Mouse (Mus musculus): ENCODE measurements around the gene Arrdc4. TPM values are rescaled to one million over a fixed set of nuclear protein-coding genes. Genes with fewer than 3 reads are reported as not detected.

Gene Arrdc4
- total RNA-seq (2021), result 14.6 and 18.5 TPM in 2 replicates
- long read RNA-seq, transcript Arrdc4-202 (5 exons, 1,129 nt), result minor isoform, 6 of 24 reads
- long read RNA-seq, transcript Arrdc4-201 (8 exons, 3,905 nt), result major isoform, 9 of 24 reads
- long read RNA-seq, partial matches to known transcripts, result 2 of 24 reads
- long read RNA-seq, other reads (novel, unspliced or antisense), result 7 of 24 reads

DNA sequence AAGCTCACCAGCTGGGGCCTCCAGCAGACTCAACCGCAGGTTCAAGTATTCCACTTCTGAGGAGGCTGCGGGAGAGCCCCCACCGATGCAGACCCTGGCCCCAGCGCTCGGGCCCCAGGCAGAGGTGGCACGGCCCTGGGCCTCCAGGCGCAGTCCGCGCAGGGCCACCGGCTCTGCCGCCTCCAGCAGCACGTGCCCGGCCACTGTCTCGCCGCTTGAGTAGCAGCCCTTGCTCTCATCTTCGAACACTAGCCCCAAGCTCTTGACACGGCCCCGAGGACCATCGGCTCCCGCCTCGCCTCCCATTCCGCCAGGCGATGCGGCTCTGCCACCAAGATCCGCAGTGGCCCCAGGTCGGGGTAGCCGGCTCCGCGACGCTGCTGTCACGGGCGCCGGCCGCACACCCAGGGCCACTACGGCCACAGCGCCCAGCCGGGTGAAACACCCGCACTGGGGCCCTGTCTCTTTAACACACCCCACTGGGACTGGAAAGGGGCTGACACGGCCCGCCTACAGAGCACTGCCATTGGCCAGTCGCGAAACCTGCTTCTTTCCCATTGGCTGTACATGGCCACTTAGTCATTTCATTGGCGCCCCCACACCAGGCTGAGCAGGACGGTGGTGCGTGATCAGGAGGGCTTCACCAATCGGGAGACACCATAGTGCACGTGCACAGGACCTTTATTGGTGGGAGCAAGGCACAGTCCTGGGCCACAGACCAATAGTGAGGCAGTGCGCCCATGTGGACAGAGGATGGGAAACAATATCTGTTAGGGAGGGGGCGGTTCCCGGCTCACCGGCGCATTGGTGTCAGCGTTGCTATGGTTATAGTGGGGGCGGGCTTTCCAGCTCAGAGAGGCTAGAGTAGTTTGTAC lies at the start of gene Arrdc4:
Arrdc4 (minus strand) TSS at position 481 of the 875 bp plus-strand sequence.
- peak; percentile 97 for DNase-seq

DNA sequence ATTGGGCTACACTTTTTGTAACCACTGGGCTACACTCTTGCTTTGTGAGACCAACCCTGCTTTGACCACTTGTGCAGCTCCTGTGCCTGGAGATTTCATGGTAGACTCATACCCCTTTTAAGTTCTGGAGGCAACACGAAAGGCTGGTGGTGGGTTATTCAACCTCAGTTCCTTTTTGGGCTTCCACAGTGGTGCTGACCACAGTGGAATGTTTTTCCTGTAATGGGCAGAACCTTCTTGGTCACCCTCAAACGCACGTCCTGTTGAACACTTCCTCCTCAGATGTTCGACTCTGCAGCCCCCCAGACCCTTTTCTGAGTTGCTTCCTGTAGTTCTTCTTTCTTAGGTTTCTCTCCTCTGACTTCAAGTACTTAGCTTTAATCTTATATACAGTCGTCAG lies 46.5 kb upstream of the Arrdc4 start:
- no peak for DNase-seq

DNA sequence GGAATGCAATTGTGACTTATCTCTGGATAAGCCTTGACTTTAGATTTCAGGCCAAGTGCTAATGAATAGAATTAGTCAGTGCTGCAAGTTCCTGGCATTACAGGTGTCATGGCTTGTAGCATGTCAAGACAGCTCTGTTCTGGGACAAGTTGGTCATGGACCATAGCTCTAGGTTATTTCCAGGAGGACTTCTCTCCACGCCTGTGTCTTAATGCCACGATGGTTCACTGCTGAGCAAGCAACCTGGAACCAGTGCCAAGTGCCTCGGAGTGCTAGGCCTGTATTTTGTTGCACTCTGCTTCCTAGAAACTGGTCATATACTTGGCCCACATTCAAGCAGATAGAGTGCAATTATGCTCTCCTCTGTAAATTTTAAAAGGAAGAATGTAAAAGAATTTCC lies 39.7 kb upstream of the Arrdc4 start:
- DNase-seq, result peak; percentile 35

DNA sequence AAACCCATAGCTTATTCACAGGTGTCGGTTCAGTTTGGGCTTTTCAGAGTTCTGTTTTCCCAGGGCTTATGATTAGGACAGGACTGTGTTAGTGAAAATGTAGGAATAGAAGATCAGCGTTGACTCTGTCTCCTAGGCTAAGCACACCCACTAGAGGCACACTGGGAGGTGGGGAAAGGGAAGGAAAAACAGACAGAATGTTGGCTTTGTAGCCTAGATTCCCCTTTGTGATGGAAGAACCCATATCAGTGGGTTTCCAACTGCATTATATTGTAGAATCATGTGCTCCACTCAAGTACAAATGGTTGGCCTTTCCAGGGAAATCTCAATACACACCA lies 22.7 kb upstream of the Arrdc4 start:
- no peak for DNase-seq

DNA sequence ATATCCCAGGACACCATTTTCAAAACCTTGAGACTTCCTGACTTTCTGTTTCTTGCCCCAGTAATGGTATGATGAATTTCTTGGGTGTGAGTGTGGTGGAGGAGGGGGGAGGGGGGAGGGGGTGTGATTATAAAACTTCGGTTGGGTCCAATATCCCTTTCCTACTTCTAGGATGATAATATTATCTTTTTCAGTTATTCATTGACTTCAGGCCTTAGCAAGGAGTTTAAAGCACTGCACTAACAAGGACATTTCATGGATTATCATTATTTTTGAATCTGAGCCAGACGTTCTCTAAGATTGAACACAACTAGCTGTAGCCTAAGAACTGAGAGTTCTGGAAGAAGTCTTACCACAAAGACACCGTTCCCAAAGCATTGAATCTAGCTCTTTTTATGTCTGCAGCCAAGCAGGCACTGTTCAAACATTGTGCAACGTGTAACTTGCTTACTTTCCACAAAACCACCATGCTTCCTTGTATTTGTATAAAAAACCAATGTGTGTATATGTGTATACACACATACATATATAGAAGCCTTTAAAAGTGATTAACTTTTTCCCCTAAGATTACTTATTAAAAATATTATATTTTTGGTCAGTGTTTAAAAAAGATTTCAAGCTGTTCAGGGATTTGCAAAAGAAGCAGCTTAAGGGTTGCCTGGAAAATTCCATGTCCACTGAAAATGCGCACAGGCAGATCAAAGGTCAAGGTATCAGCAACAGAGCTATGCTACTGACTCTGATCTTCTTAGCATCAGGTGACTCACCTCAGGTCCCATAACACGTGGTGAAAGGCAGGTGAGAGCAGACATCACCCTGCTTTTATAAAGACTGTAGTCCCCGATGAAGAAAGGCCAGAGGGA lies 22.1 kb upstream of the Arrdc4 start:
- DNase-seq, result no peak

DNA sequence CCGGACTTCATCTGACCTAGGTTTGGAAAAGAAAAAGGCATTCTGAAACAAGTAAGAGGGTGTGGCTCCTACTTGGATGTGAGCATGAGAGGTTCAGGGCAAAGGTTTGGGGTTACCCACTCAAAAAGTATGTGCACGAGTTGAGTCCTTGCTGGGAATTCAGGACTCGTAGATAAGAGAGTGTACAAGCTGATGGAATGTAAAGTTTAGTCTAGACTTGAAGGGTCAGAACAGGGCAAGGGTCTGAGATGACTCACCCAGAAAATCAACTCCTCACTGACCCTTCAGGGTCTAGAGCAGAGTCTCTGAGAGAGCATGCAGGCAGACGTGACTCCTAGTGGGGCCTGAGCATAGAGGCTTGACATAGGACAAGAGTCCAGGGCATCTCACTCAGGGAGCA lies 16.9 kb upstream of the Arrdc4 start:
- no peak for DNase-seq

DNA sequence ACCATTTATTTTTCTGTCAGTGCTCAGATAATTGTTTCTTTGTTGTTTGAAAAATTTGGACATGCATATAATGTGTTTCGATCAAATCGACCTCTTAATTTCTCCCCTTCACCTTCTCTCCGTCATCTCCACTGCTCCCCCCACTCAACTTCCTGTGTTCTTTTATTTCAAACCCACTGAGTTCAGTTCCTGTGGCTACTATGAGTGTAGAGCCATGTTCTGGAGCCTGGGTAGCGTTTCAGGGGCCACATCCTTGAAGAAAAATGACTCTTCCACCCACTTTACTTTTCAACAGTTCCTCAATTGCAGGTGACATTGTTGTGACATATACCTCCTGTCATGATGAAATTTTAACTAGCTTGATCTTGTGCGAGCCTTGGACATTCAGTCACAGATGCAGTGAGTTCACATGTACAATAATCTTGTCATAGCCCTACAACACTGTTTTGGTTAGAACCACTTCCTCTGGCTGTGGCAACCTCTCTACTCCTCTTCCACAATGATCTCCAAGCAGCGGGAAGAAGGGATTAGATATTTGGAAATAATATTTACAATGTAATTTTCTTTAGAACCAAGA lies 10.2 kb upstream of the Arrdc4 start:
- no peak for DNase-seq

DNA sequence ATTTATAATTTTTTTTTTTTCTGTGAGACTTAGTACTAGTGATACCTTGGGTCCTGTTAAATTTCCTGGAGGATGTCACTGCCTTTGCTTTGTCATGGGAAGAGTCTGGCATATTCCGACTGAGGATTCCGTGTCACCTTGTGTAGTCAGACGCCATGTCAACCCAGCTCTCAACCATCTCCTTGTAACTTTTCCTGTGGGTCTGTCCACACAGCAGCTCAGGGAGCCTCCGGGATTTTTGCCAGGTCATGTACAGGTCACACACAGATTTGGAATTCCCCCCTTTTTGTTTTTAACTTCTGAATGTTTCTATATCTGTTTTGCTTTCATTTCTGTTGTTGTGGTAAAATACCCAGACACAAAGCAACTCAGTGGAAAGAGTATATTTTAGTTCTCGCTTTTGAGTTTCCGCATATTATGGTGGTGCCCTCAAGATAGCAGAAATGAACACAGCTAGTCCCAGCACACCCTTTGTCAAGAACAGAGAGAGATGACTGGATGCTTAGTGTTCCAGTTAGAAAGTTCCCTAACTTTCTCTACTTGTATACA lies 7.7 kb upstream of the Arrdc4 start:
- DNase-seq, result no peak

DNA sequence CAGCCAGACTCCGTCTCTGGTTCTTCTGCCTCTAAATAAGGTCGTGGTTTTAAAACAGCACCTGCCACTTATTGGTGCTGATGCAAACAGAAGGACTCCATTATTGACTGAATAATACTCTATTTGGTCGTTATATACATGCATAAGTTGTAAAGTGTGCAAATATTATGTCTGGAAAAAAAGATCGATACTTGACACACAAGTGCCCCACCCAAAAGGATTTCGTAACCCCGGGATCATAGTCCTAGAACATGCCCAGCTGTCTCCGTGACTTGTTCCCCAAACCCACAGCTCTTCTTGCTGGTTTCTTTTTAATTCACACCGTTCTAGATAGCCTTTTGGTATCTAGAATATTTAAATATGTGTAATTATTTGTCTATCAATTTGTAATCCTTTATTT lies 878 bp upstream of the Arrdc4 start:
- no peak for DNase-seq

DNA sequence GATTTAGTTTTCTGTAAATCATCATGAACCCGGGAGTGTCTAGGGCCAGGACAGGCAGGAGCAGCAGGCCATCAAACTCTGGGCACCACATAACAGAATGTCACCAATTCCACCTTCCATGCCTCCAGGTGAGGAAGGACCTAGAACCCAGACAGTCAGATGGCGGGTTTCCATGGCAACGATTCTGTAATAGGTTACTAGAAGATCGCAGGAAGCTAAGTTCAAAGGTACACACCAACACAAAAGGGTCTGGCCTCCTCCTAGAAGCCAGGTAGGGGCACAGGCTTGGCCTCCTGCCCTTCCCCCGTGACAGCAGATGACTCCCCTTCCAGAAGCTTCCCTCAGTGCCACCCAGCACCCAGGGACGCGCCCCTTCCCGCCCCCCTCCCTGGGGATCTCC lies 680 bp downstream of the Arrdc4 start:
- DNase-seq, result no peak

DNA sequence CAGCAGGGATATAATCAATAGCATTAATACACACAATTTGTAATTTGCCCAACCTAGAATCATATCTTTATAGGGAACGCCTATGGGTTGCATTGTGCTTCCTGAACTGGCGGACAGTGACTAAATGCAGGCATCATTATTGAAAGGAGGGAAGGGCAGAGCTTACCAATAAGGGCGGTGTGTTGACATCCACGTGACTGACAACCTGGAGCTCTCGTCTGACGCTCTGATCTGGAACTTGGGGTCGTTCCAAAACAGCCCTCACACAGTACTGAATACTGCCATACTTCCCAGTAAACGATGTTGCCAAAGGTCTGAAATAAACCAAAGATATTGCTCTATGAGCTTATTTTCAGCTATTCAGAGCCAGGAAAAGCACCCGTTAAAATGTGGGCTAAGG lies 4.4 kb downstream of the Arrdc4 start:
- DNase-seq, result no peak

DNA sequence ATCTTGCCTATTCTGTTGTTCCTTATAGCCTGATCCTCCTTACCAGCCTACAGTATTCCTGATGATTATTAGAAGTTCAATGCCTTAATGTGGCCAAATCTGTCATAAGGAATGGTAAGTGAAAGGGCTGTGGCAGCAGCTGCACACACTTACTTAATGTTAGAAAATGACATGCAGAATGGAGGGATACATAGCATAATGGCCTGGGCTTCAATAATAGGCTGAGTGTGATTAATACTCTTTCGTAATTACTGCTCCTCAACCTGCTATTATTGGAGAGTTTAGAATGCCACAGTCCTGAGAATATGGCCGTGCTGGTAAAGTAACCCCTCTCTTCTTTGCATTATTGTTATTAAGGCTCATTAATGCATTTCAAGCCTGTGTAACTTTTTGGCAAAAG lies 4.8 kb downstream of the Arrdc4 start:
- DNase-seq, result no peak

DNA sequence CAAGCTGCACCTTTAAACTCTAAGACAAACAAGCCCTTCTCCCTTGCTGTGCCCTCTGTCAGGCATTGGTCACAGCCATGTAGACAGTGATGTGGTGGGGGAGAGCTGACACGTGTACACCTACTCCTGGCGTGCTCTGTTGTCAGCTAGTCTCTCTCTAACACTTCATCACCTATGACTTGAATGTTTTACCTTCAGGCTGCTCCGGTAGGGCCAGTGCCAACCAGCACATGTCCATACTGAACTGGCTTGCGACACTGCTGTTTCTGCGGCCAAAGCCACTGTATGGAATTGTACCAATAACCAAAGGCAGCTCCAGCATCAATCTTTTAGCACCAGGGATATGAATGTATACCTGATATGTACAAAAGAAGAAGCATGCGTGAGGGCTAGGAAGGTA lies 8.3 kb downstream of the Arrdc4 start:
- no peak for DNase-seq

DNA sequence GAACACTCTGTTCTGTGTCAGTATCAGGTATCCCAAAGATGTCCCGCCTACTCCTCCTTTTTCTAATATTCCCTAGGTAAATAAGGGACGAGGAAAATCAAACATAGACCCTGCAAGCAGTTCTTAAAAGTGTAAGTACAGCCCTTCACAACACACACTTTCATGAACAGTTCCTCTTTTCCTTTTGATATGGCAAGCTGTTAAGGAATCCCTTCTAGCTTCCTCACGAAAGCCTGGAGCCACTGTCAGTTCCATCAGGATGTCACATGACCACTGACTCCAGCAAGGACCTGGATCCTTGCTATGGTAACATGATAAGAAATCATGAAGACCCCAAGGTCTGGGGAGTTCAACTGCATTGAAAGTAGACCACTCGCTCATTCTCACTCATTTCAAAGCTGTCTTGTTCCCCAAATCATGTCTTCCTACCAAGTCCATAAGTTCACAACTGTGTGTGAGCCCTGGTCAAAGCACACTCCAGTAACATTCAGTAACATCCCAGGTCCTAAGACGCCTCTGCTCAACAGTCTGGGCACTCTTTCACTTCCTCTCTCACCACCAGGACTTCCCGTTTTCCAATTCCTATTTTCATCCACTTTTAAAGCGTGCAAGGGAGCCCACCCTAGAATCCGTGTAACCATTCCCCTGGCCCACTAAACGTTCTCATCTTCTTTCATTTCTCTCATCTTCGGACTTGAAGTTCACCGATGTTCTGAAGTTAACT lies 10.2 kb downstream of the Arrdc4 start:
- DNase-seq, result no peak

DNA sequence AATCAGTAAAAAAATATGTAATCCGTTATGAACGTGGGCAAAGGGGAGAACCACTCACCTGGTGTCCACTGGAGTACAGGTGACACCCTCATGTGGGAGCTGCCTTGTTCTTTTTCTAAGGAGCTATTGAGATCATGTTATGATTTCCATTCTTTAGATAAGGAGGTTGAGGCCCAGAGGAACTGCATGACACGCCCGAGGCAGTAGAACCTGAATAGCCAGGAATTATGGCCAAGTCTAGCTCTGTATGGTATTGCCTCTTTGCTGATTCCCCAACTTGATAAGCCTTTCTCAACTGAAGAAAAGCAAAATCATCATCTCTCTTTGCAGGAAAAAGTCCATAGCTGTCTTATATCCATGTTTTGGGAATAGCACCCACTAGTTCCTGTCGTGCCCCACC lies 22.7 kb downstream of the Arrdc4 start:
- no peak for DNase-seq

DNA sequence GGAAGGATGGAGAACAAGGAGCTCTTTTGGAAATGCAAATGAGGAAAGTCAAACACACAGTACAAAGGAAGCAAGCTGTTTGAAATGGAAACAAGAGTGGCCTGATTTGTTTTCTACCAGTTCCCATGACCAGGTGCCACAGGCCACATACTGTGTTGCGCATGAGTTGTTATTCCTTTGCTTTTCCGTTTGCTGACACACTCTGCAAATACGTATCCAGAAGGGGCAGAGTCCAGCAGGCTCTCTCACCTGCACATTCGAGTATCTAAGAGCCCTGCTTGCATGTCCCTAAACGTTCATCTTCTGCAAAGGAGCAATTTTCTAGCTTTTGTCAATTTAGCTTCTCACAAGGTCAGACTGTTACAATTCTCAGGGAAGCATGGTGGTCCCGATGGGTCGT lies 24.3 kb downstream of the Arrdc4 start:
- no peak for DNase-seq

DNA sequence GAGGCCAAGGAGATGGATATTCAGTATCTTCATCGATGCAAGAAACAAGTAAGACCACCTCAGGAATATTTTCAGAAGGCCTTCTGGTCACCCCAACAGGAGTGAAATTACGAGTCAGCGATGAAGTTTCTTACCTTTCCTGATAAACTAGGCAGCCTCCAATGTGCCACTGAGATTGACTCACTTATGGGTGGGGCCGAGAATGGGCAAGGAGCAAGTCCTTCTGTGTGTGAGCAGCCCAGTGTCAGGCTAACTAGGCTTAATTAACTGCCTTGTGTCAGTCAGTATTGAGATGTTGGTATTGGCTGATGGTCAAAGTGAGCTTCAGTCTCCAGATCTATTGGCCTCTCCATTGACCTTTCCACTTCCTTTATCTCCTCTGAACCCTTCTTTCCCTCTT lies 27.5 kb downstream of the Arrdc4 start:
- no peak for DNase-seq

DNA sequence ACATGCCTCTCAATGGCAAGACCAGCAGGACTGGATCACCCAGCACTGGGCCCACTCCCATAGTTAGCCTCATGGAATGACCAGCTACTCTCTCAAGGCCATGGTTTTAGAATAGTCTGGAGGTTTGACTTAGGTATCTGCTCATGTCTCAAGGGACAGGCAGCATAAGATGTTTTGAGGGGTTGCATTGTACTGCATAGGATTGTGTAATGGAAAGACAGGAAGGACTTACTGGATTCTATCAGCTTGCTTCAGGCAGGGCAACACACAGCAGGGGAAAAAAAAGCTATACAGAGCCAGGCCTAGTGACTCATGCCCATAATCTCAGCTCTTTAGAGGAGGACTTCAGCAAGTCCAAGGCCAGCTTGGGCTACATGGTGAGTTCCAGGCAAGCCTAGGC lies 31.1 kb downstream of the Arrdc4 start:
- DNase-seq, result no peak

DNA sequence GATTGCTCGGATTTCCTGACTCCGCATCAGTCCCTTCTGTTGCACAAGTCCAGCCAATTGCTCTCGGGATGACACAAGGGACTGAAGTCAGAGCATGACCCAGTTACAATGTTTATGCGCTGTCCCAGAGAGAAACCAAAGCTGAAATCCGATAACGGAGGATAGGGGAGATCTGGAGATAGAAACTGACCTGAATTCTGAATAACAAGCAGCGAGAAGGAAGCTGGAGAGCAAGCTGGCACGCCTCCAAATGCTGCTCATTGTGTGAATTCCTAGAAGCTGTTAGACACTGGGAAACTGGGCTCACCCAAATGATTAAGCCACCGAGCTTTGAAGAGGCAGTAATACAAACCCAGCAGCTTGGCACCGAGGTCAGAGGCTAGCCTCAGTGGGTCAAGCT lies 31.5 kb downstream of the Arrdc4 start:
- peak; percentile 59 for DNase-seq

DNA sequence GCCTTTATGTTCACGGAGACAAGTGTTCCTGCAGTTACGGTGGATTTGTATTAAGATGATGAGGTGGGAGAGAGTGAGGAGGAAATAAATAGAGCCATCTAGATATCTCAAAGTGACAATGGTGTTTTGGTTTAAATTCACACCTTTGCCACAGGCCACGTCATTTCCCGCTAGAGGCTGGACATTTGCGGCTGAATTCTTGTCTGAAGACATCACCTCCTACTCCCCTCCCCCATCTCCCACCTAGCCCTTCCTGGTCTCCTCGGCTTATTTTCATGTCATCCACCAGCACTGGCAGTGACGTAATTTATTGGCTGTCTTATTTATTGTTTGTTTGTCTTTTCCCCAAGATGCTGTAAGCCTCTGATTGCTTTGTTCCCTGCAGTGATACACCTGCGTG lies 32.1 kb downstream of the Arrdc4 start:
- DNase-seq, result no peak

DNA sequence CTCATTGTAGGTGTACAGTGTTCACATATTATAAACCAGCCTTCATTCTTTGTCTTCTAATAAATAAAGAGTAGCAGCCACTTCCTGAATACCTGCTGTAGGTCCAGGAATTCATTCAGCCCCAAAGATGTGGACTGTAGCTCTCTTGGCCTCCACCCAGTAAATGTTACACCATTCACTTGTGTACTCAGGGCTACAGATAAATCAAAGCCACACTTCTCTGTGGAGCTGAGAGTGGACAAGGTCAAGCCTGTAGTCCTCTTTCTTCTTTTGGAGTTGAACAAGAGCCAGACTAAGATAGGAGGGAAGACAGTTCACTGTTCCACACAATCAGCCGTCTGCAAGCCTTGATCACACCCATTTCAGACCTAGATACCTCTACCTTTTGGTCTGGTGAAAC lies 36.1 kb downstream of the Arrdc4 start:
- no peak for DNase-seq

DNA sequence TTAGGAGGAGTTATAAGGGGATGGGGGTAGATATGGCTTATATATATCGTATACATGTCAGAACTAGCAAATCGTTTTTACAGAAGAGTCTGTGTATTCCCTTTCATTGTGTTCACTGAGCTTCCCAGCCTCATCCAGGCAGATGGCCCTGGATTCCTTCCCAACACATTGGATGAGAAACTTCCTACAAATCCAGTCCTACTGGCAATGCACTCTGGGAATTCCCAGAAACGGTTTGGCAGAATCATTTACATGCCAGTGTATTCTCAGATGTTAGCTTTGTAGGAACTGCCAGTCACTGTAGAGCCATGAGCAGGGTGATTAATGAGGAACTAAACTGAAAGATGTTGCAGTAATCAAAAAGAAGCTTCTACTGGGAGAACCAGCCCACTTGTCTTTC lies 36.6 kb downstream of the Arrdc4 start:
- no peak for DNase-seq
